Mouse (Mus musculus) thymus, adult 18-20 months (tissue): Measurements from ENCODE around the gene Mcrip1.
A peak's percentile ranks its signal among the peaks of the same experiment; 100 is the strongest.
"Not testable (repeated sequence)": the region's sequence is repeated elsewhere in the genome, so short reads cannot be mapped to it uniquely, and the experiment has no call there.

Experiments
- DNase-seq, 2 experiments: peaks; one replicate each; pipeline ENCODE4 v3.0.0; 2022; ENCODE audit warnings: mixed read lengths in 2 of 2

Gene Mcrip1

GRCm38 (mm10) chr11:120549168-120549945 is at the start of gene Mcrip1:
Gene Mcrip1, minus strand, starts transcription at chr11:120549727.
- peak; percentile 89 to 91 for DNase-seq

DNA sequence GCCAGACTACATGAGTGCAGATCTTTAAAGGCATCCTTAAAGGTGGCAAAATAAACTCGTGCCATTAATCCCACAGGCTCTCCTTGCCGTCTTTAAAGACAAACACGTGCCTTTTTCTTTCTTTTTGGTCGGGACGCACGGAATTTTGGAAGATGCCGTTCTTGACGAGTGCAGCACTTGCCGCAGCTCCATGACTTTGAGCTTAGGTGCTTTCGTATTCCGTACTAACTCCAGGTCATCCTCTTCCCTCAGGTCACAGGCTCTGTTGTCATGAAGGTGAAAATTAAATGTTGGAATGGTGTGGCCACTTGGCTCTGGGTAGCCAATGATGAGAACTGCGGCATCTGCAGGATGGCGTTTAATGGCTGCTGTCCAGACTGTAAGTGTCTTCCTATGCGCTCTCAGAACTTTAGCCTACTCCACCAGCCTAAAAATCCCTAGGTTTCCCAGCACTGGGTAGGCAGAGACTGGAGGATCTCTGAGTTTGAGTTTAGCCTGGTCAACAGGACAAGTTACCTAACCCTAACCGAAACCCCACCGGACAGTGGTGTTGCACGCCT is 49.5 kb upstream of the Mcrip1 start:
- DNase-seq = no peak

DNA sequence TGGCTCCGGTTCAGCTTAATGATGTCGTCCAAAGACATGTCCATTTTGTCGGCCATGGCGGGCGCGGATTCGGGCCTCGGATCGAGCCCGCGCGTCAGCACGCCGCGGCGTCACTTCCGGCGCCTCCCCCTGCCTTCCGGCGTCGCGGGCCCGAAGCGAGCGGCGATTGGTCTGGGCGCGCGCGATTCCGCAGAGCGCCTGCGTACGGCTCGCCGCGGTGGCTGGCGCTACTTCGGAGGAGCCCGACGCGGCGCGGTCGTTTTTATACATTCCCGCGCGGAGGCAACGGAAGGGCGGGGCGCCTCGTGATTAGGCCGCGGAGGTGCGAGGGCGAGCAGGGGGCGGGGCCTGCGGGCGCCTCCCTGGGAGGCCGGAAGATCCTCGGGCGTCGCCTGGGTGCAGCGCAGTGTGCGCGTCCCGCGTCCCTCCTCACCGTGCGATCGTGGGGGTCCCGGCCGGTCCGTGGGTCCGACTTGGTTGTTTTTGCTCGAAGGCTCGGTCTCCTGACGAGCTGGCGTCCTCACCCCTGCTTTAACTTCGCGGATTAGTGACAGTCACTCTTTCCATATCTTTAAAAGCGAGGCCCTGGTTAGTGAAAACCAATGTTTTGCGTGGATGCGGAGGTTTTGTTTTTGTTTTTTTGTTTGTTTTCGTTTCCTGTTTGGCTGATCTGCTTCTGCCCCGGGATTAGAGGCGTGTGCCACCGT is 48.9 kb upstream of the Mcrip1 start, which contains the start of the genes Alyref and Anapc11:
TSS of gene Alyref (minus strand) at position 83 of the 707 bp plus-strand sequence.
TSS of gene Anapc11 (plus strand) at position 139 of the 707 bp plus-strand sequence.
- DNase-seq = peak; percentile 88 to 89

DNA sequence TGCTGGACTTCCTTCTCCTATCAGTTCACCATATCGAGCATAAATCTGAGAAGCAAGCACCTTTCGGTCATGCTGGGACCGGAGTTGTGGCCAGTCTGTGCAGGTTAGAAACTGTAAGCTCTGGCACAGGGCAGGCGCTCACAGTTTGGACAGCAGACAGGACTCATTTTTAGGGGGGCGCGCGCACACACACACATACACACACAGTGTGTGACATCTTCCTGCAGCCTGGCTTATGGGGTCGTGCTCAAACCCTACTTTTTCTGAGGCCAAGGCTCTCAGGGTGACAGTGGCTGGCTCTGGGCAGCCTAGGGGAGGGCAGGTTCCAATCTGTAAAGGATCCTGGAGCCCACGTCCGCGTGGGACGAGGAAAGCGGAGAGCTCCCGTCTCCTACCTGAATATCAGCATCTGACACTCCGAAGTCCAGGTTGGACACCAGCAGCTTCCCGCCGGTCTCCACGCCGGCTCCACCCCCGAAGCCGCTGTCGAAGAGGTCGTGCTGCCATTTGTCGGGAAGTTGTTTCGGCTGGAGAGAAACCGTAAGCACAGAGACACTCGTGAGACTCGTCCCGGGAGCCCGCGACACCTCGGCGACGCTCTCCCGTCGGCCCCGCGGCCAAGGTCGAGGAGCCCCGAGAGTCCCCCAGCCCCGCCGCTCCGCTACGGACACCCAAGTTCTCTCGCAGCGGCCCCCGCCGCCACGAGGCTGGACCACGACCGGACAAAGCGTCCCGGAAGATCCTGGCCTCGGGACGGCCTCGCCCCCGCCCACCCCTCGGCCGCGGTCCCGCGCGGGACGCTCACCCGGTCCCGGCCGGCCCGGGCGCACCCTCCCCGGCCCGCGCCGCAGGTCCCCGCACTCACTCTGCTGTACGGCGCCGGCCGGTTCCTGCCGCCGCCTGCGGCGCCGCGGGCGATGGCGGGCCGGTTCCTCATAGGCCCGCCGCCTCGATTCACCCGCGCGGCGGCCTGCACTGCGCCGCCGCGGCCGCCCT is 48.0 kb upstream of the Mcrip1 start:
- DNase-seq = no peak

- DNase-seq = no peak
Measured at GRCm38 (mm10) chr11:120588531-120588930, 39.0 kb upstream of the Mcrip1 start.

DNA sequence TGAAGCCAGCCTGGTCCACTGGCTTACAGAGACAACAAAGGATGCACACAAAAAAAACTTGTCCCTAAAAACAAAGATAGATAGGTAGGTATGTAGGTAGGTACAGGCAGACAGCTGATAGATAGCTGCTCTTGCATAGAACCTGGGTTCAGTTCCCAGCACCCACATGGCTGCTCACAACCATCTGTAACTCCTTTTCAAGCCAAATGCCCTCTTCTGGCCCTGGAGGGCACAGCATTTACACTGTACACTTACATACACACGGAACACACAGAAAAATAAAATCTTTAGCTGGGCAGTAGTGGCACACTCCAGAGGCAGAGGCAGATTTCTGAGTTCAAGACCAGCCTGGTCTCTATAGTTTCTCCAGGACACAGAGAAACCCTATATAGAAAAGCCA is 34.4 kb upstream of the Mcrip1 start:
- no peak for DNase-seq

DNA sequence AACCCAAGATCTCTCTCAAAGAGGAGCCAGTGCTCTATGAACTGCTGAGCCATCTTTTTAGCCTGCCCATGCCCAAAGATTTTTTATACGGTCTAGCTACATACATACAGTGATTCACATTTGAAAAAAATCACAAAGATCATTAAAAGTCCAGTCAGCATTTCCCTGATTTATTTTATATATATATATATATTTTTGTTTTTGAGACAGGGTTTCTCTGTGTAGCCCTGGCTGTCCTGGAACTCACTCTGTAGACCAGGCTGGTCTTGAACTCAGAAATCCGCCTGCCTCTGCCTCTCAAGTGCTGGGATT is 33.4 kb upstream of the Mcrip1 start:
- not testable (repeated sequence) for DNase-seq

- DNase-seq = peak in 1 of 2 experiments; percentile 34
Measured at GRCm38 (mm10) chr11:120582268-120582981, 32.9 kb upstream of the Mcrip1 start.

DNA sequence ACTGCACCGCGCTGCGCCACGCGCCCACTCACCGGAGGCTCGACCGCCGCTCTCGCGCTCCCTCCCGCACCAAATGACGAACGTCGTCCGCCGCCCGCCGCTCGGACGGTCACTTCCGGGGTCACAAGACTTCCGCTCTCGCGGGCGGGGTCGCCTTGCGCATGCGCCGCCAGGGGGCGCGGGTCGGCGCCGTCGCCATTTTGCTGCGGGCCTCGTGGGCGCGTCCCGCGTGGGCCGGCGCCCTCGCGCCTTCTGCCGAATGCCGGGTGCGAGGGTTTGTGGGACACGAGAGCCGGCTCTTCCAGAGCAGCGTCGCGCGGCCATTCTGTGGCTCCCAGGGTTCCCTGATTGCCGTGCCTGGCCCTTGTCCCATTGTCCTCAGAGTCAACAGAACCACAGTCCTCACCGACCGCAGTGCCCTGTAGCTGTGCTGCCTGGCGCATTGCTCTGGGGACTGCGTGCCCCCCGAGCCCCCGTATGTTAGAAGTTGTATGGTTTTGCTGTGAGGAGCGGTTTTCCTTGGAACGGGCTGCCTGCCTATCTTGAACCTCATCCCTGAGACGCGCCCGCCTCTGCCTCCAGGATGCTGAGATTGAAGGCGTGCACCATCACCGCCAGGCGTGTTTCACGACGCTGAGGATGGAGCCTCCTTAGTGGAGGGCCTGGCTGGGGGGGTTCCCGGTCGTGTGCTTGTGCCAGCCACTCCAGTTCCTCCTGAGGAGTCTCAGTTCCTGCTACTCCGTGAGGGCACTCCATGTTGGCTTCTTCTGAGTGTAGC is 32.2 kb upstream of the Mcrip1 start, which contains the start of gene Arhgdia:
TSS of gene Arhgdia (minus strand) at position 135 of the 778 bp plus-strand sequence.
- DNase-seq = peak; percentile 72 to 80

GRCm38 (mm10) chr11:120580871-120581331 is 31.4 kb upstream of the Mcrip1 start:
- peak in 1 of 2 experiments; percentile 27 for DNase-seq

DNA sequence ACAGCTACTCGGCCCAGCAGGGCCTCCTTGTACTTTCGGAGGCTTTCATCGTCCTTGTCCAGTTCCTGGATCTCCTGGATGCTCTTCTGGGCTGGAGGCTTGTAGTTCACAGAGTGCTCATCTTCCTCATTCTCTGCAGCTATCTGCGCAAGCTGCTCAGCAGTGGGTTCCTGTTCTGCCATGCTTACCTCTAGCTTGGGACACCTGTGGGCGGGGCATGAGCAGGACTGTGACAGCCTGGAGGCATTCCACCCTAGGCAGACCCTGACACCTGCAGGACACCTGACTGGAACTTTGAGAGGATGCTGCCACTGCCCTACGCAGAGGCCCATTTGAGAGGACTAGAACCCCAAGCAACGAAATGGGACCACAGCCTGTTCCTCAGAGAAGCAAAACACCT is 30.7 kb upstream of the Mcrip1 start:
- peak in 1 of 2 experiments; percentile 35 for DNase-seq

- DNase-seq = peak; percentile 48 to 75
Measured at GRCm38 (mm10) chr11:120579316-120580107, 30.0 kb upstream of the Mcrip1 start.

GRCm38 (mm10) chr11:120578694-120579243 is 29.2 kb upstream of the Mcrip1 start:
- DNase-seq = peak in 1 of 2 experiments; percentile 31

DNA sequence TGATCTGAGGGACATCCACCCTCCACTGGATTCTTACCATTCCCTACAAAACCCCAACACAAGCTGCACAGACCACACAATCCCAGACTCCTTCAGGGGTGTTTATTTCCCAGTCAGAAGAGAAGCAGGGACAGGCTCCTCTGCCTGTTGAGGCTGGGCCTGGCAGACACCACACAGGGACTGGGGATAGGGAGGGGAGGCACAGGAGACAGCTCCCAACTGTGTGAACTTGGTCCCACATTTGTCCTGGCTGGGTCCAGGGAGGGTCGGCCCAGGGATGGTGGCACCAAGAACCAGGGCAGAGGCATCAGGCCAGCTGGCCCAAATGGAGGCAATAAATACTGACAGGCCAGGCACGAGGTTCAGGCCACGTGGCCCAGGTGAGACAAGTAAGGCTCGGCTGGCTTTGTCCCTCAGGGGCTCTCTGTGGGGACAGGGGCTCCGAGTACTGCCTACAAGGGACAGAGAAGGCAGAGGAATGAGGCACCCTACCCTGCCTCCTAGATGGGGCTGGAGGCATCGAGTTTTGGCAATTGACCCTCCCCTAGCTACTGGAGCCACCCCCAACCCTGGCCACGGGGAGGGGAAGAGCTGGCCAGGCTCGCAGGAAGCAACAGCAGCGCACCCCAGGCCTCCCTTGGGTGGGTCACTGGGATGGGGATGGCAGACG is 28.6 kb upstream of the Mcrip1 start:
- no peak for DNase-seq

GRCm38 (mm10) chr11:120577211-120578023 is 27.9 kb upstream of the Mcrip1 start:
- DNase-seq = no peak

- DNase-seq = no peak
Measured at GRCm38 (mm10) chr11:120576365-120576981, 26.9 kb upstream of the Mcrip1 start.

DNA sequence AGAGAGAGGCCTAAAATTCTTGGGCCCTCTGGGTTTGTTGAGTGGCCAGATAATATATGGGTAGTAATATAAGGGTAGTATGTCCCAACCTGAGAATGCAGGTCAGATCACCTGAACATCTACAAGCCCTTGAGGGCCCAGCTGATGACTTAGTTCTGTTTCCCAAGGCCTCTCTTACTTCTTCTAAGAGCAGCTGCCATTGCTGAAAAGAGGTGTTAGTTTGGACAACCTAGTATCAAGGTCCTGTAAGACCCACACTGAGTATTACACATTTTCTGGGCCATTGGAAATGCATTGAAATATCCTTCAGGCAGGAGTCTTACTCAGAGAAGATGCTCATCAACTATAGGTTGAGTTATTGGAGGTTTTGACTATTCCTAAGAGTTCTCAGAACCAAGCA is 26.4 kb upstream of the Mcrip1 start:
- no peak for DNase-seq

DNA sequence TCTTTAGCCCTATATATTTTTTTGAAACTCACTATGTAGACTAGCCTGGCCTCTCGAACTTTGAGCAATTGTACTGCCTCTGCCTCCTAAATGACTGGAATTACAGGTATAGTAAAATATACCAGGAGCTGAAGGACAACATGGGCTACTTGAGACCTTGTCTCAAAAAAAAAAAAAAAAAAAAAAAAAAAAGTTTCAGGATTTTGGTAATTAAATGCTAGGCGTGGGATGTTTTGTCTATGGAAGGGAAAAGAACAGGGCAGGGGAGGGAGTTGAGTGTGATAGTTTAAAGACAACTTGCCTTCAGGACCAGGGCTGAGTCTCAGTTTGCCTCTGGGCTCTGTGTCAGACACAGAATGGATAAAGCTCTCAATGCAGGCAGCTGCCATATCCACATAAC is 25.5 kb upstream of the Mcrip1 start:
- no peak for DNase-seq
